Mouse (Mus musculus): ENCODE measurements at regions not wholly inside any gene's neighbourhood (a gene's known extent, or its start where the extent isn't known, plus 50 kb on each side); places are given as distances from the start of the nearest gene placed in this dataset.
"Not testable (repeated sequence)": the region's sequence is repeated elsewhere in the genome, so short reads cannot be mapped to it uniquely, and the experiment has no call there.

- Histone ChIP-seq H3K27me3 (ENCODE audit: control insufficient read depth, insufficient read depth, insufficient read length) (no peaks in the 10 kb centered on the region), H3ac (ENCODE audit: control insufficient read depth, insufficient read length) (no peak overlapping the region), H3K79me2 (ENCODE audit: control insufficient read depth, insufficient read depth) (no peaks in the 10 kb centered on the region), H3K36me3 (ENCODE audit: control insufficient read depth, insufficient read depth) (no peaks in the 10 kb centered on the region), H3K4me2 (ENCODE audit: low read depth) (no peak overlapping the region), H3K4me3 (no peak overlapping the region)
- no peak for TF ChIP-seq MYOG (IDR thresholded peaks at IDR 0.05; ENCODE audit: control insufficient read depth in 1 of 3, insufficient read depth in 1 of 3, insufficient read length in 2 of 3, low read depth in 2 of 3)
- TF ChIP-seq TCF12 (IDR thresholded peaks at IDR 0.05; ENCODE audit: insufficient read depth, poor library complexity, severe bottlenecking) = no peak
- no peak for TF ChIP-seq MAX (IDR thresholded peaks at IDR 0.05; ENCODE audit: low read depth)
- no peak for TF ChIP-seq SRF (IDR thresholded peaks at IDR 0.05; ENCODE audit: control insufficient read depth, insufficient read length, low read depth)
- TF ChIP-seq REST (IDR thresholded peaks at IDR 0.05; ENCODE audit: insufficient read depth, insufficient read length) = no peak
- no peak for TF ChIP-seq USF1 (IDR thresholded peaks at IDR 0.05; ENCODE audit: low read depth)
- TF ChIP-seq POLR2AphosphoS2 (IDR thresholded peaks at IDR 0.05; ENCODE audit: insufficient read length, low read depth) = no peak
- TF ChIP-seq POLR2A (IDR thresholded peaks at IDR 0.05; ENCODE audit: insufficient read length, low read depth) = no peak
- no peak for TF ChIP-seq CEBPB (IDR thresholded peaks at IDR 0.05; ENCODE audit: insufficient read depth, poor library complexity, severe bottlenecking)
- TF ChIP-seq MYOD1 (IDR thresholded peaks at IDR 0.05; ENCODE audit: control insufficient read depth in 1 of 3, insufficient read length in 2 of 3, low read depth in 2 of 3) = no peak
- no peak for TF ChIP-seq TCF3 (IDR thresholded peaks at IDR 0.05; ENCODE audit: insufficient read length, low read depth)
- no peak for TF ChIP-seq E2F4 (IDR thresholded peaks at IDR 0.05; ENCODE audit: insufficient read depth)
These were observed 59.9 kb upstream of the Spon1 start for GRCm38 (mm10) chr7:113705929-113706328.

DNA sequence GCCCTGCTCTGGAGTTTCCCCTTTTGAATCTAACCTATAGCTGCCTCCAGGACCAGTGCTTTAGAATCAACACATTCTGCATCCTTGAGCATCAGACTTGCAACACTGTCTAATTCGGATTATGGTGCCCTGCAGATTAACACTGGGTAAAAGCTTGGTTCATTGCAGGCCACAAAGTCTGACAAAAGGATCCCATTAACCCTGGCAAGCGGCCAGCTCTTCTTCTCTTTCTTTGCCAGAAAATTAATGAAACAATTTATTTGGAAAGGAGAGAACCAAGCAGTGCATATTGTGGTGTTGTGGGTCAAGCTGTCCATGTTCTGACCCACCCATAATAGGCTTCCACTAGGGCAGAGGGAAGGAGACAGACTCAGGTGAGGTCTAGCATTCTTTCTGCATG lies 58.2 kb upstream of the Spon1 start:
- Histone ChIP-seq H3K27me3 (ENCODE audit: control insufficient read depth, insufficient read depth, insufficient read length) (no peaks in the 10 kb centered on the region), H3ac (ENCODE audit: control insufficient read depth, insufficient read length) (no peak overlapping the region), H3K79me2 (ENCODE audit: control insufficient read depth, insufficient read depth) (no peaks in the 10 kb centered on the region), H3K4me2 (ENCODE audit: low read depth) (no peak overlapping the region), H3K36me3 (ENCODE audit: control insufficient read depth, insufficient read depth) (no peaks in the 10 kb centered on the region), H3K4me3 (no peak overlapping the region)
- TF ChIP-seq SRF (IDR thresholded peaks at IDR 0.05; ENCODE audit: control insufficient read depth, insufficient read length, low read depth) (no peak), REST (IDR thresholded peaks at IDR 0.05; ENCODE audit: insufficient read depth, insufficient read length) (no peak), MYOD1 (IDR thresholded peaks at IDR 0.05; ENCODE audit: control insufficient read depth in 1 of 3, insufficient read length in 2 of 3, low read depth in 2 of 3) (no peak), POLR2A (IDR thresholded peaks at IDR 0.05; ENCODE audit: insufficient read length, low read depth) (no peak), CEBPB (IDR thresholded peaks at IDR 0.05; ENCODE audit: insufficient read depth, poor library complexity, severe bottlenecking) (no peak), E2F4 (IDR thresholded peaks at IDR 0.05; ENCODE audit: insufficient read depth) (no peak)

GRCm38 (mm10) chr7:113710541-113711270 lies 55.1 kb upstream of the Spon1 start:
- Histone ChIP-seq H3K79me2 (ENCODE audit: control insufficient read depth, insufficient read depth) (no peaks in the 10 kb centered on the region), H3K27me3 (ENCODE audit: control insufficient read depth, insufficient read depth, insufficient read length) (no peaks in the 10 kb centered on the region), H3K36me3 (ENCODE audit: control insufficient read depth, insufficient read depth) (no peaks in the 10 kb centered on the region), H3K4me3 (no peak overlapping the region), H3ac (ENCODE audit: control insufficient read depth, insufficient read length) (no peak overlapping the region), H3K4me2 (ENCODE audit: low read depth) (no peak overlapping the region)
- no peak for TF ChIP-seq POLR2A (IDR thresholded peaks at IDR 0.05; ENCODE audit: insufficient read length, low read depth)
- TF ChIP-seq E2F4 (IDR thresholded peaks at IDR 0.05; ENCODE audit: insufficient read depth) = no peak
- TF ChIP-seq REST (IDR thresholded peaks at IDR 0.05; ENCODE audit: insufficient read depth, insufficient read length) = no peak
- no peak for TF ChIP-seq MYOG (IDR thresholded peaks at IDR 0.05; ENCODE audit: control insufficient read depth in 1 of 3, insufficient read depth in 1 of 3, insufficient read length in 2 of 3, low read depth in 2 of 3)
- TF ChIP-seq USF1 (IDR thresholded peaks at IDR 0.05; ENCODE audit: low read depth) = no peak
- TF ChIP-seq SRF (IDR thresholded peaks at IDR 0.05; ENCODE audit: control insufficient read depth, insufficient read length, low read depth) = no peak
- no peak for TF ChIP-seq MAX (IDR thresholded peaks at IDR 0.05; ENCODE audit: low read depth)
- TF ChIP-seq TCF3 (IDR thresholded peaks at IDR 0.05; ENCODE audit: insufficient read length, low read depth) = no peak
- no peak for TF ChIP-seq MYOD1 (IDR thresholded peaks at IDR 0.05; ENCODE audit: control insufficient read depth in 1 of 3, insufficient read length in 2 of 3, low read depth in 2 of 3)
- TF ChIP-seq TCF12 (IDR thresholded peaks at IDR 0.05; ENCODE audit: insufficient read depth, poor library complexity, severe bottlenecking) = no peak
- TF ChIP-seq POLR2AphosphoS2 (IDR thresholded peaks at IDR 0.05; ENCODE audit: insufficient read length, low read depth) = no peak
- no peak for TF ChIP-seq CEBPB (IDR thresholded peaks at IDR 0.05; ENCODE audit: insufficient read depth, poor library complexity, severe bottlenecking)

DNA sequence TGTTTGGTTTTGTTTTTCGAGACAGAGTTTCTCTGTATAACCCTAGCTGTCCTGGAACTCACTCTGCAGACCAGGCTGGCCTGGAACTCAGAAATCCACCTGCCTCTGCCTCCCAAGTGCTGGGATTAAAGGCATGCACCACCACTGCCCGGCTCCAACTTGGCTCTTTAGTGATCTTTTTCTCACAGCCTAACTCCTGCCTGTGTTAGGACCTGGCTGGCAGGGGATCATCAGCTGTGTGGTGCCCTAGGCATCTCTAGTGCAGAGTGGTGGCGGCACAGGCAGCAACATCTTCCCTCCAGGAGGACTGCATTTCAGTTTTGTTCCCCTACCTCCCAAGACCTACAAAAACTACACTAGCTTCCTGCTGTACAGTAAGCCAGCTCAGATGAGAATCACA lies 54.4 kb upstream of the Spon1 start:
- H3K79me2 ChIP-seq (ENCODE audit: control insufficient read depth, insufficient read depth); H3K4me2 ChIP-seq (ENCODE audit: low read depth); H3K4me3 ChIP-seq; H3ac ChIP-seq (ENCODE audit: control insufficient read depth, insufficient read length); H3K36me3 ChIP-seq (ENCODE audit: control insufficient read depth, insufficient read depth); H3K27me3 ChIP-seq (ENCODE audit: control insufficient read depth, insufficient read depth, insufficient read length): not testable (repeated sequence)
